Mouse (Mus musculus): ENCODE measurements around the gene Xpo6.

GRCm38 (mm10) chr7:126054574-126054973, 145.7 kb downstream of the Xpo6 start:
- TF ChIP-seq CTCF (IDR thresholded peaks at IDR 0.05) (no peak), EP300 (IDR thresholded peaks at IDR 0.05) (no peak)

Data from lung, postnatal 0 days (tissue).